Mouse (Mus musculus): ENCODE results near the gene Arfgef2. TPM values are rescaled to one million over a fixed set of nuclear protein-coding genes. Genes with fewer than 3 reads are reported as not detected.

The Arfgef2 gene
- total and polyA plus RNA-seq, 3 experiments, result 9.2 to 18.7 (median 11.2) TPM

- in situ Hi-C loops (cut with MboI; ENCODE audit: low pct_ligation_motif_present, low pct_unique_long_range_greater_than_20kb, low sequenced_read_pairs), result no loop called here
- dilution Hi-C loops (cut with MboI; ENCODE audit: extremely low pct_ligation_motif_present, extremely low pct_unique_long_range_greater_than_20kb, low sequenced_read_pairs), result no loop called here
- peaks cover 46 to 68% of the 10 kb centered on the region in 2 experiments for H3K36me3 ChIP-seq (replicated peaks in 1 of 2; ENCODE audit: control insufficient read depth in 1 of 2, insufficient read depth in 1 of 2, low read length in 1 of 2)
Measured at GRCm38 (mm10) chr2:166874675-166875280, 69.4 kb downstream of the Arfgef2 start.

GRCm38 (mm10) chr2:166875561-166875960, 70.2 kb downstream of the Arfgef2 start:
- Histone ChIP-seq H3K79me2 (replicated peaks; ENCODE audit: control insufficient read depth, extremely low read depth, insufficient read depth, poor library complexity, severe bottlenecking) (no peaks in the 10 kb centered on the region), H3K4me1 (ENCODE audit: control insufficient read depth in 1 of 2, insufficient read depth in 2 of 2) (peaks cover 4 to 39% of the 10 kb centered on the region in 2 experiments), H3K9me3 (replicated peaks; ENCODE audit: low read length) (no peaks in the 10 kb centered on the region), H3K27me3 (replicated peaks) (no peaks in the 10 kb centered on the region), H3K4me3 (replicated peaks in 1 of 3; ENCODE audit: low read depth in 2 of 3, low read length in 2 of 3, poor library complexity in 1 of 3) (no peak overlapping the region), H3K36me3 (replicated peaks in 1 of 2; ENCODE audit: control insufficient read depth in 1 of 2, insufficient read depth in 1 of 2, low read length in 1 of 2) (peaks cover 39 to 64% of the 10 kb centered on the region in 2 experiments), H3K9ac (ENCODE audit: insufficient read depth, low read depth) (no peak overlapping the region), H3K4me2 (ENCODE audit: insufficient read depth, low read depth, poor library complexity, severe bottlenecking) (0 out of 2 replicates have a peak overlapping the region, but pooled peaks have one; percentile 37), H3K27ac (ENCODE audit: insufficient read depth, low read depth) (no peak overlapping the region)
- in situ Hi-C loops (cut with MboI; ENCODE audit: low pct_ligation_motif_present, low pct_unique_long_range_greater_than_20kb, low sequenced_read_pairs), result no loop called here
- DNase-seq (ENCODE audit: extremely low read depth), result peak; percentile 80
- dilution Hi-C loops (cut with MboI; ENCODE audit: extremely low pct_ligation_motif_present, extremely low pct_unique_long_range_greater_than_20kb, low sequenced_read_pairs), result no loop called here
- TF ChIP-seq SMC3 (IDR thresholded peaks at IDR 0.05; ENCODE audit: low read depth, low read length), result no peak
- peak; percentile 84 for TF ChIP-seq MEF2A (IDR thresholded peaks at IDR 0.05; ENCODE audit: borderline replicate concordance, low read depth, low read length)
- no peak for TF ChIP-seq CHD1 (IDR thresholded peaks at IDR 0.05; ENCODE audit: low read depth, low read length)
- no peak for TF ChIP-seq HCFC1 (IDR thresholded peaks at IDR 0.05; ENCODE audit: low read depth, low read length)
- TF ChIP-seq ZMIZ1 (IDR thresholded peaks at IDR 0.05; ENCODE audit: low read depth, low read length), result no peak
- no peak for TF ChIP-seq RCOR1 (conservative IDR thresholded peaks at IDR 0.05; ENCODE audit: low read depth, low read length)
- peak; percentile 93 for TF ChIP-seq TCF12 (IDR thresholded peaks at IDR 0.05; ENCODE audit: low read depth, low read length)
- no peak for TF ChIP-seq TBP (conservative IDR thresholded peaks at IDR 0.05; ENCODE audit: low read depth, low read length)
- TF ChIP-seq UBTF (IDR thresholded peaks at IDR 0.05; ENCODE audit: low read depth, low read length), result no peak
- TF ChIP-seq JUN (IDR thresholded peaks at IDR 0.05; ENCODE audit: insufficient read depth, low read depth, low read length), result peak; percentile 19; the same call in 1 of the 2 replicates
- no peak for TF ChIP-seq NELFE (IDR thresholded peaks at IDR 0.05; ENCODE audit: low read depth, low read length)
- peak; percentile 60; the same call in 1 of the 2 replicates for TF ChIP-seq MXI1 (IDR thresholded peaks at IDR 0.05; ENCODE audit: low read depth, low read length)
- peak; percentile 85 for TF ChIP-seq EP300 (IDR thresholded peaks at IDR 0.05; ENCODE audit: low read length)
- TF ChIP-seq RAD21 (IDR thresholded peaks at IDR 0.05; ENCODE audit: low read depth, low read length), result no peak
- TF ChIP-seq MAZ (IDR thresholded peaks at IDR 0.05; ENCODE audit: low read depth, low read length), result peak; percentile 54; the same call in 1 of the 2 replicates
- TF ChIP-seq USF2 (conservative IDR thresholded peaks at IDR 0.05; ENCODE audit: low read depth, low read length), result no peak
- peak; percentile 89 for TF ChIP-seq IRF4 (IDR thresholded peaks at IDR 0.05; ENCODE audit: low read depth, low read length)
- TF ChIP-seq MAX (IDR thresholded peaks at IDR 0.05; ENCODE audit: low read length), result no peak
- no peak for TF ChIP-seq ZNF384 (IDR thresholded peaks at IDR 0.05; ENCODE audit: low read depth, low read length)
- TF ChIP-seq KAT2A (IDR thresholded peaks at IDR 0.05; ENCODE audit: insufficient replicate concordance, low read length), result no peak
- peak; percentile 50; the same call in 1 of the 2 replicates for TF ChIP-seq BHLHE40 (IDR thresholded peaks at IDR 0.05; ENCODE audit: low read depth, low read length)
- no peak for TF ChIP-seq CTCF (conservative IDR thresholded peaks at IDR 0.05 in 1 of 2, IDR thresholded peaks at IDR 0.05 in 1 of 2; ENCODE audit: low read depth in 2 of 2, low read length in 2 of 2)
- TF ChIP-seq MAFK (IDR thresholded peaks at IDR 0.05; ENCODE audit: insufficient replicate concordance, low read length), result no peak
- no peak for TF ChIP-seq CHD2 (IDR thresholded peaks at IDR 0.05; ENCODE audit: low read length)
- peak; percentile 80 for TF ChIP-seq SIN3A (IDR thresholded peaks at IDR 0.05; ENCODE audit: low read length)
- TF ChIP-seq ETS1 (conservative IDR thresholded peaks at IDR 0.05; ENCODE audit: low read depth, low read length), result peak; percentile 71; the same call in 1 of the 2 replicates

More at GRCm38 (mm10) chr2:166874675-166875280, 69.4 kb downstream of the Arfgef2 start:
- Histone ChIP-seq H3K4me1 (ENCODE audit: control insufficient read depth in 1 of 2, insufficient read depth in 2 of 2) (peaks cover 4 to 39% of the 10 kb centered on the region in 2 experiments), H3K9me3 (replicated peaks; ENCODE audit: low read length) (no peaks in the 10 kb centered on the region), H3K27ac (ENCODE audit: insufficient read depth, low read depth) (no peak overlapping the region; the same call in 1 of the 2 replicates), H3K27me3 (replicated peaks) (no peaks in the 10 kb centered on the region), H3K4me3 (replicated peaks in 1 of 3; ENCODE audit: low read depth in 2 of 3, low read length in 2 of 3, poor library complexity in 1 of 3) (no peak overlapping the region), H3K79me2 (replicated peaks; ENCODE audit: control insufficient read depth, extremely low read depth, insufficient read depth, poor library complexity, severe bottlenecking) (no peaks in the 10 kb centered on the region), H3K4me2 (ENCODE audit: insufficient read depth, low read depth, poor library complexity, severe bottlenecking) (0 out of 2 replicates have a peak overlapping the region, but pooled peaks have one; percentile 37), H3K9ac (ENCODE audit: insufficient read depth, low read depth) (no peak overlapping the region)
- no peak for TF ChIP-seq TBP (conservative IDR thresholded peaks at IDR 0.05; ENCODE audit: low read depth, low read length)
- no peak for TF ChIP-seq GABPA (IDR thresholded peaks at IDR 0.05; ENCODE audit: insufficient replicate concordance, low read depth, low read length)
- TF ChIP-seq MAX (IDR thresholded peaks at IDR 0.05; ENCODE audit: low read length), result no peak
- TF ChIP-seq ZNF384 (IDR thresholded peaks at IDR 0.05; ENCODE audit: low read depth, low read length), result no peak
- peak; percentile 39 for DNase-seq (ENCODE audit: extremely low read depth)
